Mouse (Mus musculus): ENCODE measurements around the gene Npepl1. TPM values are rescaled to one million over a fixed set of nuclear protein-coding genes. Genes with fewer than 3 reads are reported as not detected.

Npepl1 gene
- polyA plus RNA-seq, 1 experiment from 2014 or later: 41.0 TPM

- no peak for TF ChIP-seq EP300 (optimal IDR thresholded peaks at IDR 0.05)
- TF ChIP-seq CTCF (IDR thresholded peaks at IDR 0.05; ENCODE audit: low read depth): no peak
- ATAC-seq (ENCODE audit: low FRiP score, low TSS enrichment) (no peak), DNase-seq (ENCODE audit: low spot score) (no peak)
- H3K36me3 ChIP-seq (ENCODE audit: control insufficient read depth, insufficient read depth, low read length): no peaks in the 10 kb centered on the region
- H3K9ac ChIP-seq (ENCODE audit: low read length): no peak overlapping the region
- H3K4me1 ChIP-seq (replicated peaks; ENCODE audit: control insufficient read depth, insufficient read depth): no peaks in the 10 kb centered on the region
- H3K4me2 ChIP-seq (replicated peaks; ENCODE audit: low read depth): no peak overlapping the region
- no peak overlapping the region for H3K4me3 ChIP-seq (ENCODE audit: low read depth, low read length)
- peak overlapping the region; percentile 20; the same call in 1 of the 2 replicates for H3K27ac ChIP-seq (replicated peaks)
- WGBS: 32% methylated on average over 3 of the region's 3 CpGs
- H3K9me3 ChIP-seq (ENCODE audit: control insufficient read depth, low read length): no peaks in the 10 kb centered on the region
- H3K27me3 ChIP-seq (ENCODE audit: control insufficient read depth, insufficient read depth, low read length): no peaks in the 10 kb centered on the region
Measured at GRCm38 (mm10) chr2:174082380-174082918, 27.7 kb upstream of the Npepl1 start.

- 92% methylated on average over 3 of the region's 3 CpGs for WGBS
- no peaks in the 10 kb centered on the region for H3K4me1 ChIP-seq (replicated peaks; ENCODE audit: control insufficient read depth, insufficient read depth)
- H3K36me3 ChIP-seq (ENCODE audit: control insufficient read depth, insufficient read depth, low read length): peaks cover 28% of the 10 kb centered on the region; the same call in 1 of the 2 replicates
- no peak overlapping the region for H3K4me2 ChIP-seq (replicated peaks; ENCODE audit: low read depth)
- no peaks in the 10 kb centered on the region for H3K27me3 ChIP-seq (ENCODE audit: control insufficient read depth, insufficient read depth, low read length)
- H3K9me3 ChIP-seq (ENCODE audit: control insufficient read depth, low read length): no peaks in the 10 kb centered on the region
- TF ChIP-seq CTCF (IDR thresholded peaks at IDR 0.05; ENCODE audit: low read depth): no peak
- TF ChIP-seq EP300 (optimal IDR thresholded peaks at IDR 0.05): no peak
- H3K27ac ChIP-seq (replicated peaks): no peak overlapping the region
- no peak overlapping the region for H3K4me3 ChIP-seq (ENCODE audit: low read depth, low read length)
- ATAC-seq (ENCODE audit: low FRiP score, low TSS enrichment) (no peak), DNase-seq (ENCODE audit: low spot score) (no peak)
- no peak overlapping the region for H3K9ac ChIP-seq (ENCODE audit: low read length)
Measured at GRCm38 (mm10) chr2:174095086-174095485, 15.1 kb upstream of the Npepl1 start.

- TF ChIP-seq EP300 (optimal IDR thresholded peaks at IDR 0.05) (no peak), CTCF (IDR thresholded peaks at IDR 0.05; ENCODE audit: low read depth) (no peak)
- Histone ChIP-seq H3K9me3 (ENCODE audit: control insufficient read depth, low read length) (no peaks in the 10 kb centered on the region), H3K9ac (ENCODE audit: low read length) (no peak overlapping the region), H3K27ac (replicated peaks) (no peak overlapping the region), H3K4me3 (ENCODE audit: low read depth, low read length) (no peak overlapping the region), H3K4me2 (replicated peaks; ENCODE audit: low read depth) (no peak overlapping the region), H3K4me1 (replicated peaks; ENCODE audit: control insufficient read depth, insufficient read depth) (no peaks in the 10 kb centered on the region), H3K27me3 (ENCODE audit: control insufficient read depth, insufficient read depth, low read length) (no peaks in the 10 kb centered on the region), H3K36me3 (ENCODE audit: control insufficient read depth, insufficient read depth, low read length) (peaks cover 5% of the 10 kb centered on the region; the same call in 1 of the 2 replicates)
- DNase-seq (ENCODE audit: low spot score) (no peak), ATAC-seq (ENCODE audit: low FRiP score, low TSS enrichment) (no peak)
- WGBS: 69% methylated on average over 7 of the region's 7 CpGs
Measured at GRCm38 (mm10) chr2:174102399-174102798, 7.8 kb upstream of the Npepl1 start.

GRCm38 (mm10) chr2:174103527-174103926 is 6.6 kb upstream of the Npepl1 start:
- no peak overlapping the region for H3K9ac ChIP-seq (ENCODE audit: low read length)
- peaks cover 2% of the 10 kb centered on the region; the same call in 1 of the 2 replicates for H3K36me3 ChIP-seq (ENCODE audit: control insufficient read depth, insufficient read depth, low read length)
- DNase-seq (ENCODE audit: low spot score) (no peak), ATAC-seq (ENCODE audit: low FRiP score, low TSS enrichment) (no peak)
- no peak overlapping the region for H3K4me3 ChIP-seq (ENCODE audit: low read depth, low read length)
- H3K4me1 ChIP-seq (replicated peaks; ENCODE audit: control insufficient read depth, insufficient read depth): no peaks in the 10 kb centered on the region
- no peaks in the 10 kb centered on the region for H3K27me3 ChIP-seq (ENCODE audit: control insufficient read depth, insufficient read depth, low read length)
- no peaks in the 10 kb centered on the region for H3K9me3 ChIP-seq (ENCODE audit: control insufficient read depth, low read length)
- H3K27ac ChIP-seq (replicated peaks): no peak overlapping the region
- no peak overlapping the region for H3K4me2 ChIP-seq (replicated peaks; ENCODE audit: low read depth)
- TF ChIP-seq EP300 (optimal IDR thresholded peaks at IDR 0.05): no peak
- no peak for TF ChIP-seq CTCF (IDR thresholded peaks at IDR 0.05; ENCODE audit: low read depth)
- WGBS: 74% methylated on average over 4 of the region's 4 CpGs

DNA sequence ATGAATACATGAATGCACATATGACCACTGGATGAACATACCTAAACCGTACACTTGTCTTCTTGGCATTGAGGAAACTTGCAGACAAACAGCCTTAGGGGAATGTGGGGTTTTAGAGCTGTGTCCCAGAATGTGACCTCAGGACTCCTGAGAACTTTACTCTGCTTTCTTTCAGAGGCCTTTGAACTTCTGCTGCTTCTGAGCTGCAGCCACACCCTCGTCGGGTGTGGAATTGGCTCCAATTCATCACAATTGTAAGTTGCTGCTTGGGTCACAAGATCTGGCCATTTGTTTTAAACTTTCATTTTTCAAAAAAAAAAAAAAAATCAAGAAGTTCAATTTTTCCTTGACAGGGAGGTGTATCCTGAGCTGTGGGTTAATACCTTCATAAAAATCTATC is 2.8 kb upstream of the Npepl1 start:
- no peaks in the 10 kb centered on the region for H3K9me3 ChIP-seq (ENCODE audit: control insufficient read depth, low read length)
- no peak overlapping the region for H3K4me2 ChIP-seq (replicated peaks; ENCODE audit: low read depth)
- H3K36me3 ChIP-seq (ENCODE audit: control insufficient read depth, insufficient read depth, low read length): peaks cover 2% of the 10 kb centered on the region; the same call in 1 of the 2 replicates
- H3K27me3 ChIP-seq (ENCODE audit: control insufficient read depth, insufficient read depth, low read length): no peaks in the 10 kb centered on the region
- H3K4me3 ChIP-seq (ENCODE audit: low read depth, low read length): no peak overlapping the region
- DNase-seq (ENCODE audit: low spot score) (no peak), ATAC-seq (ENCODE audit: low FRiP score, low TSS enrichment) (no peak)
- H3K4me1 ChIP-seq (replicated peaks; ENCODE audit: control insufficient read depth, insufficient read depth): peaks cover 3% of the 10 kb centered on the region; the same call in 1 of the 2 replicates
- H3K9ac ChIP-seq (ENCODE audit: low read length): no peak overlapping the region
- no peak for TF ChIP-seq EP300 (optimal IDR thresholded peaks at IDR 0.05)
- no peak for TF ChIP-seq CTCF (IDR thresholded peaks at IDR 0.05; ENCODE audit: low read depth)
- H3K27ac ChIP-seq (replicated peaks): no peak overlapping the region
- 37% methylated on average over 3 of the region's 3 CpGs for WGBS

DNA sequence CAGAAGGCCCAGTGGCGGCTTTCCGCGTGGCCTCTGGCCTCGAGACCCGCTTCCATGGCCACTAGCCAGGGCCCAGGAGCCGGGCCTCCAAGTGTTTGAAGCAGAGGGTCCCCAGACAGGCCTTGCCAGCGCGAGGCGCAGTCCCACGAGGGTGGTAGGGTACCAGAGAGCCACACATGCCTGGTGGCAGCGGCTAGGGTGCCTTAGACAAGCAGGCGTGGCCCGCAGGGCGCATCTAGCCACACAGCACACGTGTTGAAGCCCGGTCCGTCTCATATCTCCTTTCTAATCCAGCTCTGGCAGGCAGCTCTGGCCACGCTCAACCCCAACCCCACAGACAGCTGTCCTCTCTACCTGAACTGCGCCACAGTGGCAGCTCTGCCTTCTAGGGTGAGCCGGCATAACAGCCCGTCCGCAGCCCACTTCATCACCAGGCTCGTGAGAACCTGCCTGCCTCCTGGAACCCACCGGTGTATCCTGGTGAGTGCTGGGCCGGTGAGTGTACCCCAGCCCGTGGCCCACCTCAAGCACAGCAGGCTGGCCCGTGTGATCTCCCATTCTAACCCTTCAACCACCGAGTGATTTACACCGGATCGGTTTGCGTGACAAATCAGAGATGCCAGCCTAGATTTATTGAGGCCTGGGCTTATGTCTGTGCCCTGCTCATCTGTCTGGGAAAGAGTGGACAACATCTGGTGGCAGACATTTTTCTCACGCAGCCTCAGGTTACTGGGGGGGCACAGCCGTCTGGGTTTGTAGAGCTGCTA is 817 bp downstream of the Npepl1 start:
- Histone ChIP-seq H3K27me3 (ENCODE audit: control insufficient read depth, insufficient read depth, low read length) (no peaks in the 10 kb centered on the region), H3K9me3 (ENCODE audit: control insufficient read depth, low read length) (no peaks in the 10 kb centered on the region), H3K4me1 (replicated peaks; ENCODE audit: control insufficient read depth, insufficient read depth) (peaks cover 3% of the 10 kb centered on the region; the same call in 1 of the 2 replicates), H3K27ac (replicated peaks) (peak overlapping the region; percentile 78), H3K9ac (ENCODE audit: low read length) (peak overlapping the region; percentile 91), H3K36me3 (ENCODE audit: control insufficient read depth, insufficient read depth, low read length) (peaks cover 11% of the 10 kb centered on the region; the same call in 1 of the 2 replicates), H3K4me2 (replicated peaks; ENCODE audit: low read depth) (peak overlapping the region; percentile 88), H3K4me3 (ENCODE audit: low read depth, low read length) (peak overlapping the region; percentile 61)
- ATAC-seq (ENCODE audit: low FRiP score, low TSS enrichment) (peak; percentile 54), DNase-seq (ENCODE audit: low spot score) (peak; percentile 59)
- 42% methylated on average over 33 of the region's 33 CpGs for WGBS
- TF ChIP-seq EP300 (optimal IDR thresholded peaks at IDR 0.05) (no peak), CTCF (IDR thresholded peaks at IDR 0.05; ENCODE audit: low read depth) (no peak)
